10 mouse cellular contexts compared by ENCODE assay signal in the genomic region with DNA sequence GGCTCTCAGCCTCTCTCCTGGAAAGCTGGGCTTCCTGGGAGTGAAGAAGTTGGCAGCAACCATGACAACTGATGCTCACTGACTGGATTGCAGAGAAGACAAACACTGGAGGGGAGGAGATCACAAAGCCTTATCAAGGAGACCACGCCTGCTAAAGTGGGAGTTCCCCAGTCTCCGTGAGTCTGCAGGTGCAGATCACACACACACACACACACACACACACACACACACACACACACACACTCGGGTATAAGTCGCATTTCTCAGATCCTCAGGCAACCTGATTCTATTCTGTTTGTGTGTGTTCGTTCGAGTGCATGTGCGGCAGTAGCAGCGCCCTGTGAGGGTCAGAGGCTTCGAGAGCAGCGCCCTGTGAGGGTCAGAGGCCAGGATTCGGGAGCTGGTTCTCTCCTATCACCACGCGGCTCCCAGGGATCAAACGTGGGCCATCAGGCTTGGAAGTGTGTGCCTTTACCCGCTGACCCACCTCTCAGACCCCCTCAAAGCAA. TPM values are rescaled to one million over a fixed set of nuclear protein-coding genes. Genes with fewer than 3 reads are reported as not detected.
DNase-seq lines count a peak whose midpoint lies in the region; ATAC-seq and TF ChIP-seq lines count a peak whose summit lies in the region.
"Had no signal": no experiment of that assay in that cellular context is flagged by ENCODE, and none has a peak within 500 bp of the region (broad histone marks: within the 10 kb centered on the region; RNA-seq: fewer than 3 reads in every experiment).

No protein-coding gene starts in this region.

- H3K4me2 ChIP-seq in hindbrain, embryonic 15.5 days = peak overlapping the region; percentile 28; the same call in 1 of the 2 replicates
- no peak overlapping the region for H3K4me2 ChIP-seq in hindbrain, embryonic 14.5 days (replicated peaks)
- H3K4me2 ChIP-seq in liver, postnatal 0 days (ENCODE audit: low read depth, low read length) = no peak overlapping the region
- H3K4me2 ChIP-seq: limb, embryonic 12.5 days had no signal

- H3K9me3 ChIP-seq in hindbrain, embryonic 15.5 days = no peaks in the 10 kb centered on the region
- H3K9me3 ChIP-seq in hindbrain, embryonic 14.5 days (ENCODE audit: control insufficient read depth, low read length) = no peaks in the 10 kb centered on the region
- no peaks in the 10 kb centered on the region for H3K9me3 ChIP-seq in liver, postnatal 0 days (ENCODE audit: low read length)
- H3K9me3 ChIP-seq in limb, embryonic 10.5 days (replicated peaks) = no peaks in the 10 kb centered on the region
- H3K9me3 ChIP-seq: limb, embryonic 12.5 days had no signal

- no peaks in the 10 kb centered on the region for H3K36me3 ChIP-seq in hindbrain, embryonic 15.5 days
- no peaks in the 10 kb centered on the region for H3K36me3 ChIP-seq in hindbrain, embryonic 14.5 days (replicated peaks; ENCODE audit: control insufficient read depth, insufficient read depth)
- H3K36me3 ChIP-seq in liver, postnatal 0 days (replicated peaks; ENCODE audit: insufficient read depth, low read length) = no peaks in the 10 kb centered on the region
- H3K36me3 ChIP-seq in limb, embryonic 10.5 days = no peaks in the 10 kb centered on the region
- H3K36me3 ChIP-seq: limb, embryonic 12.5 days had no signal

- H3K9ac ChIP-seq in hindbrain, embryonic 15.5 days = no peak overlapping the region
- no peak overlapping the region for H3K9ac ChIP-seq in hindbrain, embryonic 14.5 days
- no peak overlapping the region for H3K9ac ChIP-seq in liver, postnatal 0 days (replicated peaks)
- H3K9ac ChIP-seq: limb, embryonic 12.5 days had no signal

- H3K27ac ChIP-seq in hindbrain, embryonic 15.5 days (replicated peaks) = no peak overlapping the region
- H3K27ac ChIP-seq in hindbrain, embryonic 14.5 days = no peak overlapping the region
- no peak overlapping the region for H3K27ac ChIP-seq in liver, postnatal 0 days (ENCODE audit: low read depth)
- H3K27ac ChIP-seq in limb, embryonic 10.5 days = no peak overlapping the region
- H3K27ac ChIP-seq: limb, embryonic 12.5 days had no signal

- 25% methylated on average over 15 of the region's 15 CpGs for WGBS in hindbrain, embryonic 15.5 days
- WGBS in hindbrain, embryonic 14.5 days = 26% methylated on average over 15 of the region's 15 CpGs
- 39% methylated on average over 15 of the region's 15 CpGs for WGBS in liver, postnatal 0 days (ENCODE audit: insufficient replicate concordance)
- 30% methylated on average over 15 of the region's 15 CpGs for WGBS in limb, embryonic 10.5 days

- no peak for TF ChIP-seq CTCF in liver, postnatal 0 days (IDR thresholded peaks at IDR 0.05; ENCODE audit: low read depth)

- no peak overlapping the region for H3K4me3 ChIP-seq in hindbrain, embryonic 15.5 days
- no peak overlapping the region for H3K4me3 ChIP-seq in hindbrain, embryonic 14.5 days (replicated peaks; ENCODE audit: low read length)
- no peak overlapping the region for H3K4me3 ChIP-seq in liver, postnatal 0 days (ENCODE audit: low read depth, low read length)
- no peak overlapping the region for H3K4me3 ChIP-seq in limb, embryonic 10.5 days
- H3K4me3 ChIP-seq: limb, embryonic 12.5 days had no signal

- DNase-seq in hindbrain, embryonic 14.5 days (ENCODE audit: low spot score) = no peak
- DNase-seq in embryo, embryonic 11 days = peak; percentile 42
- DNase-seq in liver, postnatal 0 days = no peak
- peak; percentile 50 for DNase-seq in retina, postnatal 1 day
- DNase-seq in layer of hippocampus, adult 9-11 months = no peak
- DNase-seq in right cerebral cortex, adult 18-20 months = no peak
- no peak for DNase-seq in limb, embryonic 10.5 days (ENCODE audit: low spot score)
- DNase-seq: heart, adult 18-20 months had no signal

- no peak for TF ChIP-seq EP300 in liver, postnatal 0 days (IDR thresholded peaks at IDR 0.05; ENCODE audit: low read depth)

- peaks cover 6% of the 10 kb centered on the region for H3K4me1 ChIP-seq in hindbrain, embryonic 15.5 days (replicated peaks)
- 0 out of 2 replicates have a peak, but pooled peaks cover 3% of the 10 kb centered on the region for H3K4me1 ChIP-seq in hindbrain, embryonic 14.5 days (replicated peaks; ENCODE audit: control insufficient read depth, insufficient read depth, low read length)
- peaks cover 5% of the 10 kb centered on the region; the same call in 1 of the 2 replicates for H3K4me1 ChIP-seq in liver, postnatal 0 days (ENCODE audit: insufficient read depth)
- peaks cover 16% of the 10 kb centered on the region for H3K4me1 ChIP-seq in limb, embryonic 10.5 days

- no peaks in the 10 kb centered on the region for H3K27me3 ChIP-seq in hindbrain, embryonic 15.5 days
- no peaks in the 10 kb centered on the region for H3K27me3 ChIP-seq in hindbrain, embryonic 14.5 days (ENCODE audit: control insufficient read depth, insufficient read depth, low read length)
- H3K27me3 ChIP-seq in liver, postnatal 0 days (ENCODE audit: insufficient read depth, low read length) = no peaks in the 10 kb centered on the region
- H3K27me3 ChIP-seq in limb, embryonic 10.5 days (ENCODE audit: low read depth, poor library complexity, severe bottlenecking) = no peaks in the 10 kb centered on the region
- H3K27me3 ChIP-seq: limb, embryonic 12.5 days had no signal

- ATAC-seq in hindbrain, embryonic 15.5 days (ENCODE audit: low FRiP score, low read depth) = no peak
- ATAC-seq in hindbrain, embryonic 14.5 days (ENCODE audit: low FRiP score) = no peak
- 0 out of 2 replicates have a peak, but pooled peaks have one; percentile 49 for ATAC-seq in liver, postnatal 0 days

RNA-seq across cellular contexts. Expression of gene Ppp1cb, which starts 36.5 kb away (rescaled TPM):
- 188 and 203 TPM in 2 replicates for polyA plus RNA-seq in hindbrain, embryonic 15.5 days (2015; fragmentation: Nextera tagmentation; extraction: Ambion mirVana)
- polyA plus RNA-seq in hindbrain, embryonic 14.5 days (2014; fragmentation: Nextera tagmentation; extraction: Ambion mirVana) = 231 and 251 TPM in 2 replicates
- polyA plus RNA-seq in liver, postnatal 0 days (2015; fragmentation: Nextera tagmentation; extraction: Ambion mirVana) = 90.7 and 94.5 TPM in 2 replicates
- 206 and 237 TPM in 2 replicates for polyA plus RNA-seq in limb, embryonic 10.5 days (2016; fragmentation: Nextera tagmentation; extraction: Ambion mirVana)

Comparison
In these comparisons a context has a peak if more than half of its experiments do, and no peak if none do; other contexts are left out.
1. DNase-seq: peak in embryo, embryonic 11 days (single experiment) and retina, postnatal 1 day (single experiment); none in hindbrain, embryonic 14.5 days (single experiment), liver, postnatal 0 days (single experiment), layer of hippocampus, adult 9-11 months (single experiment), right cerebral cortex, adult 18-20 months (single experiment) and limb, embryonic 10.5 days (single experiment).